Mouse (Mus musculus) stomach, postnatal 0 days (tissue): ENCODE measurements around the gene Trmt1.
A peak's percentile ranks its signal among the peaks of the same experiment; 100 is the strongest.

ENCODE experiments used
- CTCF ChIP-seq: IDR thresholded peaks from 2 replicates; pipeline ENCODE4 v1.5.1; 2016; ENCODE audit warnings: antibody characterized with exemption, low read depth, mild to moderate bottlenecking, moderate library complexity
- EP300 ChIP-seq: optimal IDR thresholded peaks from 2 replicates; pipeline ENCODE3; 2016; ENCODE audit warnings: antibody characterized with exemption

DNA sequence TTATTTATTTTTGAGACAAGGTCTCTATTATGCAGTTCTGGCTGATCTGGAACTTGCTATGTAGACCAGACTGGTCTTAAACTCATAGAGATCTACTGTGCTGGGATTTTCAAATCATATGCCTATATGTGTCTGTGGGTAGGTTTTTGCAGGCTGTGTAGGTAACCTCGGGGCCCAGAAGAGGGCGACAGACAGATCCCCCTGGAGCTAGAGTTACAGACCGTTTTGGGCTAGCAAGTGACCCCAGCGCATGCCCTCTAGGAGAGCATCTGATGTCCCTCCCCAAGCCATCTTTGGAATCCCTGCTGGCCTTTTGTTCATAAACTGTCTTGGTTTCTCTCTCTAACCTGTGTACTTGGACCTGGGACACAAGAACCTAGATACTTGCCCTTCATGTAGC is 31.5 kb upstream of the Trmt1 start:
- TF ChIP-seq CTCF (peak; percentile 58), EP300 (no peak)
